Mouse (Mus musculus) olfactory bulb, adult 2 months (tissue): ENCODE measurements around the gene Sdccag8. TPM values are rescaled to one million over a fixed set of nuclear protein-coding genes. Genes with fewer than 3 reads are reported as not detected.

Experiments used
- H3K27ac ChIP-seq: fragments of 200-500 bp; 2 replicates; pipeline ENCODE4 v1.5.1; 2012; ENCODE audit warnings: low read depth, low read length; ENCODE audit not compliant: insufficient read depth
- H3K4me1 ChIP-seq: fragments of 200-500 bp; 2 replicates; pipeline ENCODE4 v1.6.1; 2012; ENCODE audit warnings: low read length; ENCODE audit not compliant: control insufficient read depth, insufficient read depth
- H3K4me3 ChIP-seq: fragments of 200-500 bp; 2 replicates; pipeline ENCODE4 v1.5.1; 2012; ENCODE audit warnings: mild to moderate bottlenecking, low read depth, low read length, moderate library complexity; ENCODE audit not compliant: insufficient read depth
- CTCF ChIP-seq: fragments of 200-500 bp; IDR thresholded peaks from 2 replicates; pipeline ENCODE4 v1.5.1; 2012; ENCODE audit warnings: low read depth, mild to moderate bottlenecking, low read length, moderate library complexity; ENCODE audit not compliant: insufficient read depth
- POLR2A ChIP-seq: fragments of 200-500 bp; IDR thresholded peaks from 2 replicates; pipeline ENCODE4 v1.6.1; 2012; ENCODE audit warnings: mild to moderate bottlenecking, low read depth, low read length, moderate library complexity; ENCODE audit not compliant: insufficient read depth
- WGBS: fragments of 180-500 bp; shearing (Covaris S2); methylation state at CpG from one replicate; pipeline ENCODE4 v1.1.7; 2018; 5-methylcytosine and 5-hydroxymethylcytosine counted together
- polyA plus RNA-seq: library from polyadenylated mRNA; stranded (reverse); fragments of >200 nt; gene quantifications from 2 replicates; pipeline ENCODE4 v1.2.4, GENCODE M21; 2012; ENCODE audit warnings: low replicate concordance; ENCODE audit not compliant: missing spikeins, insufficient read depth, insufficient read length

The Sdccag8 gene
- polyA plus RNA-seq, 1 experiment = not detected

DNA sequence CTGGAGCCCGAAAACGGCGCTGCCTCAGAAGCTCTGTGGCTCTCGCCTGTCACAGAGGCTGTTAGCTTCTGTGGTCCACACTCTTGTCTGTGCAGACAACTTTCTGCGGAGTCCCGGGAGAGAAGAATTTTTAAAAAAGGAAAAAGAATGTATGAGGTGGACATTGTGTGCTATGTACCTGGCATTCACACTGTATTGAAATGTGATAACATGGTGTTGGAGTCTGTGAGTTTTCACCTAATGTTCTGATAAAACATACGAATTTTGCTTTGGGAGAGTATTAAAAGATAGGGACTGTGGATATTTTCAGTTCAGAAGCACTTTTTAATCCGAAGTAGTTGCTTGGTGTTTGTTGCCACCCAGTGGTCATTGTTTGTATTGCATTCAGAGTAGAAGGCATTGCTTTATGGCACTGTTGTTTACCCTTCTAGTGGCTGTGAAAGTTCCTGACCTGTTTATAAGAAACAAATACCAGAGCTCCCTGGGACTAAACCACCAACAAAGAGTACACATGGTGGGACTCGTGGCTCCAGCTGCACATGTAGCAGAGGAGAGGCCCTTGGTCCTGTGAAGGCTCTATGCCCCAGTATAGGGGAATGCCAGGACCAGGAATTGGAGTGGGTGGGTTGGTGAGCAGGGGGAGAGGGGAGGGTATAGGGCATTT, 47.7 kb downstream of the Sdccag8 start:
- 54% methylated on average over 9 of the region's 9 CpGs for WGBS
- no peak for TF ChIP-seq CTCF
- Histone ChIP-seq H3K27ac (no peak overlapping the region), H3K4me3 (no peak overlapping the region), H3K4me1 (no peaks in the 10 kb centered on the region)

DNA sequence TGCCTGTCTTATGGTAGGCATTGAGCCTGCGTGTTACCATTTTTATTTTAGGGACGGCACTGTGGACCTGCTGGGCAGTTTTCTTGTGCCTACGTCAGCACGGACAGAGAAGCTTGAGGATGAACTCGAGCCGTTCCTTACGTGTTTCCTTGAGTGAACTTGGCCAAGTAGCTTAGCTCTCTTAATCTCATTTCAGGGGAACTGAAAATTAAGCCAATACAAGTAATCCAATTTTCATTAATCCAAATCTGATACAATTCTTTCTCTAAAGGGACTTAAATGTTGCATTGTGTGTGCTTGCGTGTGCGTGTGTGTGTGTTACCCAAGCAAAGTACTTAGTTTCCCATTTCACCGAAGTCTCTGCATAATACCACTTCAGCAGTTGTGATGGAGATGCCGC, 56.0 kb downstream of the Sdccag8 start:
- no peak overlapping the region for H3K4me3 ChIP-seq
- no peak for TF ChIP-seq POLR2A
- no peak for TF ChIP-seq CTCF
- no peak overlapping the region for H3K27ac ChIP-seq
- 95% methylated on average over 11 of the region's 11 CpGs for WGBS
- peaks cover 4% of the 10 kb centered on the region for H3K4me1 ChIP-seq

DNA sequence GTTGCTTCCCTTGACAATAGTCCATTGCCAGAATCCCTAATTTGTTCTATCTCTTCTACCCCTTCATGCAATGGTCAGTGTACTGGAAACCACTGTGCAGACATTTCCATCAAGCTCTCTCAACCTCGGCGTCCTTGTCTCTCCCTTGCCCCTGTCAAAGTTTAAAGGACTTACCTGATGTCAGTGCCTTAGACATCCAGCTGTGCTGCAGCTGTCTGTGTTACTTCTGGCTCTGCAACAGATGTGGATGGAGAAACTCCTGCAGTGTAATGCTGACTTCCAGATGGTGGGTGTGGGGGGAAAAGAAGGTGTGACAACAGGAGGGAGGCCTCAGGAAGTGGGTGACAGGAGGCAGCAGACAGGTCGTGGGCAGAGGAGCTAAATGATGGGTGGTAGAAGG, 57.5 kb downstream of the Sdccag8 start:
- TF ChIP-seq POLR2A = no peak
- TF ChIP-seq CTCF = no peak
- H3K4me3 ChIP-seq = no peak overlapping the region
- peaks cover 4% of the 10 kb centered on the region for H3K4me1 ChIP-seq
- WGBS = 64% methylated on average over 3 of the region's 3 CpGs
- no peak overlapping the region for H3K27ac ChIP-seq

DNA sequence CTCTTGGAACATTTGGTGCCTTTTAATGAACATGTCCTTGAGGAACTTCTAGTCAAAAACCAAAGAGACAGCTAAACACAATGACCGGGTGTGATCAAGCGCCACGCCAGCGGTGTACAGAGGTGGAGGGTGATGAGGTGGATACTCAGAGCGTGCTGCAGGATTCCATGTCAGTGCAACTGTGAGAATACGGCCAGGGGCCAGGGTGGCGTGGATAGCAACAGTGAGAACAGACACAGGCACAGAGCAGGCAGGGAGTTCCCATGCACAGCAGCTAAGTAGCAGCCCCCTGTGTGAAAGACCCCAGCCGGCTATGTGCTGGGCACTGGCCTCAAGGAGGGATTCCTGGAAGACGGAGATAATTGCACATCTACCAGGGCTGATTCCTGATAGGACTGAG, 59.0 kb downstream of the Sdccag8 start:
- Histone ChIP-seq H3K4me3 (no peak overlapping the region), H3K27ac (no peak overlapping the region), H3K4me1 (peaks cover 4% of the 10 kb centered on the region)
- WGBS = 94% methylated on average over 9 of the region's 9 CpGs
- TF ChIP-seq CTCF (no peak), POLR2A (no peak)

DNA sequence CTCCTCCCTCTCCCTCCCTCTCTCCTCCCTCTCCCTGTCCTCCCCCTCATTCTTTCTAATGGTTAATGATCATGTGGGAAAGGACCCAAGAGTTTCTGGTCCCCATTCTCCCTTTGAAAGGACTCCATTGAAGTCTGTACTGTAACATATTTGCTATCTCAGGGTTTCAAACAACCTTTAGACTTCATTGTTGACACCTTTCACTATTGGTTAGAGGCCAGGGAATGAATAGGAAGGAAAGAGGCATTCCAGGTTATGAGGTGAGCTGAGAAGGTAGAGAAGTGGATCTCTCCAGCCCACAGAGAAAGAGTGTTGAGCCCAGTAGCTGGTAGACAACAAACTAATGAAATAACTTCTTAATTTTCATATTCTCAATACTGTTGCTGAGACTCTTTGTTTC, 59.7 kb downstream of the Sdccag8 start:
- TF ChIP-seq CTCF (no peak), POLR2A (no peak)
- H3K4me1 ChIP-seq = peaks cover 4% of the 10 kb centered on the region
- H3K4me3 ChIP-seq = no peak overlapping the region
- no peak overlapping the region for H3K27ac ChIP-seq

DNA sequence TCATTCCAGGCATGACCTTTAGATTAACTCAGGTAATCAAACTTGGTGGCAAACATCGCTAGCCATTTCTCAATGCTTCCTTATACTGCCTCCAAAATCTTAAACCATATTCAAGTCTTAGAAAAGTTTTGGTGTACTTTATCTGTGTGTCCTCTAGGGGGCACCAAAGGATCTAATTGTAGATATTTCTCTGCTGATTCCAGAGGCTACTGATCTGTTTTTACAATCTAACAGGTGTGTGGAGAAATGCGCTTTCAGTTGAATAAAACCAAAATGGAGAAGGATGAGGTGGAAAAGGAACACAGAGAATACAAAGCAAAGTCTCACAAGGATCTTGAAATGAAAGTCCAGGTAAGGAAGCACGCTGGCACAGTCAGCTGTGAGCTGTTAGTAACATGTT, 63.3 kb downstream of the Sdccag8 start:
- Histone ChIP-seq H3K4me1 (no peaks in the 10 kb centered on the region; the same call in 1 of the 2 replicates), H3K27ac (no peak overlapping the region), H3K4me3 (no peak overlapping the region)
- TF ChIP-seq CTCF (no peak), POLR2A (no peak)
- WGBS = 39% methylated on average over 3 of the region's 3 CpGs

DNA sequence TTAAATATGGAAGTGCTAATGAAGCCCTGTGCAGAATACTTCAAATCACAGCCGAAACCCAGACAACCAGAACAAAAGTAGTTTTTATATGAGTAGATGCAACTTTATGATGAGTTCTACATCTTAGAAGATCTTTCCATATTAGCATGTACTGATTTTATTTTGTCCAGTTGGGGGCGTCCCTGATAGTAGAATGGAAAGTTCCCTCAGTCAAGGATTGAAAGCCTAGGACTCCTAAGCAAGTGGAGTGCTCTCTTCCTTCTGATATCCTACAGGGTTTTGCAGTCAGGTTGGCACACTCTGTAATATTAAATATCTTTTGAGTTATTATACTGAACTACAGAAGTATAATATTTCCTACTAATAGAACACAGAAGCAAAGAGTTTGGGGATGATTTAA, 64.5 kb downstream of the Sdccag8 start:
- Histone ChIP-seq H3K4me1 (no peaks in the 10 kb centered on the region), H3K4me3 (no peak overlapping the region), H3K27ac (no peak overlapping the region)
- WGBS = 67% methylated on average over 2 of the region's 2 CpGs
- TF ChIP-seq CTCF (no peak), POLR2A (no peak)

DNA sequence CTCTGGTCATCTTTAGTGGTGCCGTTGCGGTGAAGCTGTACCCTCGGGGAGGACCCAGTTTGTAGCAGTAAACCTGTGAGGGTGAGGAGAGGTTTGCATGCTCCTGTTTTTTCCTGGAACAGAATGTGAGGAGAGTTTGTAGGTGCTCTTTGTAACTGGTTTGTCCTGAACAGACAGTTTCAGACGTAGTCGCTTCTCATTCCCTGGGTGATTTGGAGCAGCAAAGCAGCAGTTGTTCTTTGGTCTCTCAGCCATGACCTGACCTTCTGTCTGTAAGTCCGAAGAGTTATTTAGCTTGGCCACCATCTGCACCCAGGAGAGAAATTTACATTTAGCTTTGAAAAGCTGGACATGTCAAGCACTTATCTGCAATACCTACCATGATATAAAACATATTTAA, 65.2 kb downstream of the Sdccag8 start:
- no peak overlapping the region for H3K4me3 ChIP-seq
- H3K27ac ChIP-seq = no peak overlapping the region
- 83% methylated on average over 6 of the region's 6 CpGs for WGBS
- TF ChIP-seq POLR2A (no peak), CTCF (no peak)
- no peaks in the 10 kb centered on the region for H3K4me1 ChIP-seq

DNA sequence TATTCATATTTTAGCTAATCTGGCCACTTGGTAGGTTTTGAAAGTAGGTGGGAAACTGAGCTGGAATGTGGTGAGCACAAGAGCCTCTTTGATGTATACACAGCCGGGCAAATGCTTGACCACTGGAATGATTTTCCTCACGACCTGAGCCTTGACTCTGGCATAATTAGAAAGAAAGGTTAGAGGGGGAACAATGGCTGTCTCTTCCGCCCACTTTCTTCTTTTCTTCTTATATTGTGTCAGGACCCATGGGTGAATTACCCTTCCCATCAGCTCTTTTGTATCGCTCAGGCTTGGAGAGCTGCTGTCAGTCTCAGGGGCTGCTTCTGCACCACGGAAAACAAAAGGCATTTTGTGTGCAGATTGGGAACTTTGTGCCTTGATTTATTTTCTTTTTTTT, 65.6 kb downstream of the Sdccag8 start:
- H3K27ac ChIP-seq = no peak overlapping the region
- no peak for TF ChIP-seq CTCF
- TF ChIP-seq POLR2A = no peak
- WGBS = 67% methylated on average over 5 of the region's 5 CpGs
- no peaks in the 10 kb centered on the region for H3K4me1 ChIP-seq
- H3K4me3 ChIP-seq = no peak overlapping the region

DNA sequence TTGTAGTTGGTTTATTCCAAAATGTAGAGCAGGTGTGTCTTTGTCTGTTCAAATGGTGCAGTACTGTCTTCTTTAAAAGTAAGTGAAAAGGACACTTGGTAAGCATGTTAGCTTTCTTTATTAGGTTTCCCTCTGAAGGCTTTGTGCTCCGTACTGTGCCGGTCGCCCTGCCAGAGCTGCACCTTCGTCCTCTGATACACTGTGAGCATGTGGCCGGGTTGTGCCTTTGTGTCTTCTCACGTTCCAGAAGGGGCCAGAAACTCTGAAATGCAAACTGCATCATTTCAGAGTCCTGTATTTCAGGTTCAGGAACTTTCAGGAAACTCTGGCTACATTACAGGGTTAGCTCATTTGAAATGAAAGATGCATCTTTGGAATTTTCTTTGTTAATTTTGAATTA, 66.5 kb downstream of the Sdccag8 start:
- 87% methylated on average over 6 of the region's 6 CpGs for WGBS
- no peak for TF ChIP-seq POLR2A
- no peak for TF ChIP-seq CTCF
- Histone ChIP-seq H3K27ac (no peak overlapping the region), H3K4me1 (no peaks in the 10 kb centered on the region), H3K4me3 (no peak overlapping the region)
